Mouse (Mus musculus): Measurements from ENCODE around the gene Tspan15. TPM values are rescaled to one million over a fixed set of nuclear protein-coding genes. Genes with fewer than 3 reads are reported as not detected.

The Tspan15 gene
- polyA plus RNA-seq, 1 experiment, result not detected

- H3K4me3 ChIP-seq (ENCODE audit: insufficient read depth, low read length), result no peak overlapping the region
- TF ChIP-seq CTCF (IDR thresholded peaks at IDR 0.05; ENCODE audit: low read depth, low read length), result no peak
- no peak for TF ChIP-seq POLR2A (IDR thresholded peaks at IDR 0.05; ENCODE audit: borderline replicate concordance, low read depth, low read length)
- no peak overlapping the region for H3K27ac ChIP-seq (ENCODE audit: insufficient read depth, low read depth, low read length)
- no peaks in the 10 kb centered on the region for H3K4me1 ChIP-seq (ENCODE audit: control insufficient read depth, insufficient read depth, low read length)
Observed at GRCm38 (mm10) chr10:62195376-62195775, 35.7 kb downstream of the Tspan15 start.

DNA sequence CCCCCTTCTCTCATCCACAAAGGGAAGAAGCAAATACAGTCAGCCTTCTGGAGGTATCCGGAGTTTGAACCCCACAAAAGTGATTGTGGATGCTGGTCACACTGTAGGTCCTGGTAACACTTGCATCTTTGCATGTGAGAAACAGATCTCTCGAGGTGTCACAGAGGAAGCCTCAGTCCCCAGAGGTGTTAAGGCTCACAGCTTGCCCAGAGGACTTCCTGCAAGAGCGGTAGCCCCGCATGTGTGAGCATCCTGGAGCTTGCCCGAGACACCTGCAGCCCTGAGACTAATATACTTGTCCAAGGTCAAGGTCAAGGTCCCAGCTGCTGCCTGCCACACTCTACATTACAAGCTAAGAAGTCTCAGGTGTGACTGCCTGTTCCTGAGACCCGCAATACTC is 36.1 kb downstream of the Tspan15 start:
- Histone ChIP-seq H3K4me1 (ENCODE audit: control insufficient read depth, insufficient read depth, low read length) (no peaks in the 10 kb centered on the region), H3K4me3 (ENCODE audit: insufficient read depth, low read length) (no peak overlapping the region), H3K27ac (ENCODE audit: insufficient read depth, low read depth, low read length) (no peak overlapping the region)
- TF ChIP-seq POLR2A (IDR thresholded peaks at IDR 0.05; ENCODE audit: borderline replicate concordance, low read depth, low read length) (no peak), CTCF (IDR thresholded peaks at IDR 0.05; ENCODE audit: low read depth, low read length) (no peak)

- no peaks in the 10 kb centered on the region for H3K4me1 ChIP-seq (ENCODE audit: control insufficient read depth, insufficient read depth, low read length)
- H3K27ac ChIP-seq (ENCODE audit: insufficient read depth, low read depth, low read length), result no peak overlapping the region
- TF ChIP-seq CTCF (IDR thresholded peaks at IDR 0.05; ENCODE audit: low read depth, low read length), result no peak
- no peak for TF ChIP-seq POLR2A (IDR thresholded peaks at IDR 0.05; ENCODE audit: borderline replicate concordance, low read depth, low read length)
- H3K4me3 ChIP-seq (ENCODE audit: insufficient read depth, low read length), result no peak overlapping the region
Observed at GRCm38 (mm10) chr10:62194461-62194860, 36.6 kb downstream of the Tspan15 start.

- H3K4me1 ChIP-seq (ENCODE audit: control insufficient read depth, insufficient read depth, low read length), result no peaks in the 10 kb centered on the region
- no peak overlapping the region for H3K4me3 ChIP-seq (ENCODE audit: insufficient read depth, low read length)
- no peak for TF ChIP-seq CTCF (IDR thresholded peaks at IDR 0.05; ENCODE audit: low read depth, low read length)
- TF ChIP-seq POLR2A (IDR thresholded peaks at IDR 0.05; ENCODE audit: borderline replicate concordance, low read depth, low read length), result no peak
- no peak overlapping the region for H3K27ac ChIP-seq (ENCODE audit: insufficient read depth, low read depth, low read length)
Observed at GRCm38 (mm10) chr10:62194043-62194442, 37.0 kb downstream of the Tspan15 start.

GRCm38 (mm10) chr10:62192701-62193157 is 38.3 kb downstream of the Tspan15 start:
- Histone ChIP-seq H3K27ac (ENCODE audit: insufficient read depth, low read depth, low read length) (no peak overlapping the region), H3K4me3 (ENCODE audit: insufficient read depth, low read length) (no peak overlapping the region)
- no peak for TF ChIP-seq CTCF (IDR thresholded peaks at IDR 0.05; ENCODE audit: low read depth, low read length)

GRCm38 (mm10) chr10:62190821-62191220 is 40.2 kb downstream of the Tspan15 start:
- Histone ChIP-seq H3K4me1 (ENCODE audit: control insufficient read depth, insufficient read depth, low read length) (no peaks in the 10 kb centered on the region), H3K27ac (ENCODE audit: insufficient read depth, low read depth, low read length) (no peak overlapping the region), H3K4me3 (ENCODE audit: insufficient read depth, low read length) (no peak overlapping the region)
- TF ChIP-seq POLR2A (IDR thresholded peaks at IDR 0.05; ENCODE audit: borderline replicate concordance, low read depth, low read length) (no peak), CTCF (IDR thresholded peaks at IDR 0.05; ENCODE audit: low read depth, low read length) (no peak)

More at GRCm38 (mm10) chr10:62192701-62193157, 38.3 kb downstream of the Tspan15 start:
- H3K4me1 ChIP-seq (ENCODE audit: control insufficient read depth, insufficient read depth, low read length), result no peaks in the 10 kb centered on the region

DNA sequence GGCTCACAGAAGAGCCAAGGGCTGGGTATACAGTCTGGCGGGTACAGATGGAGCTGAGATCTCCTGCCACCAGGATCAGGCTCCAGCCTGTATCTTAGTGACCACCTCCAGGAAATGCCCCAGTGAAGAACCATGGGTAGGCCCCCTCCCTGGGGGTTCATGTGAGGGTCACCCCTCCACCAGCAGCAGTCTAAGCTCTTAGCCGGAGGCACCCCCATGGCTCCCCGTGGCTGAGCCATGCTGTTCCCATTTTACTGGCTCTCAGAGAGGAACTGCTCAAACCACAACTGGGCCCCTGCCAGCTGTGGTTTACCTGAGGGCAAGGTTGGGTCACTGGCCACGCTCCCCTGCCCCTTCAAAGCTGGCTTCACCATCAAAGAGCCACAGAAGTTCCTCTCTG is 41.1 kb downstream of the Tspan15 start:
- H3K27ac ChIP-seq (ENCODE audit: insufficient read depth, low read depth, low read length), result no peak overlapping the region
- H3K4me3 ChIP-seq (ENCODE audit: insufficient read depth, low read length), result no peak overlapping the region

DNA sequence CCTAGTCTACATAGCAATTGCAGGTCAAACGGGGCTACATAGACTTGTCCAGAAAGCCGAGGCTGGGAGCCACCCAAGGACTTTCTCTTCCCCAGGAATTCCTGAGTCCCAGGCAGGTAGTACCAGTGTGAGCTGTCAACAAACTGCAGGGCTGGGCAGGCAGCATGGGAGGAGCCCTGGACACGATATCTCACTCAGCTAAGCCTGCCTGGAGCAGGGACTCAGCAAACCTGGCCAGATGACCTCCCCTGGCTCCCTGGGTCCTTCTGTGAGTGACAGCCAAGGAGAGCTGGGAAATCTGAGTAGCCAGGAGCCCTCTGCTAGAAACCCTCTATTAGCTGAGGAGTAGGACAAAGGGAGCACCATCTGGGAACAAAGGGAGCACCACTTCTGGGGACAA is 41.7 kb downstream of the Tspan15 start:
- Histone ChIP-seq H3K4me3 (ENCODE audit: insufficient read depth, low read length) (no peak overlapping the region), H3K27ac (ENCODE audit: insufficient read depth, low read depth, low read length) (no peak overlapping the region), H3K4me1 (ENCODE audit: control insufficient read depth, insufficient read depth, low read length) (no peaks in the 10 kb centered on the region)
- no peak for TF ChIP-seq POLR2A (IDR thresholded peaks at IDR 0.05; ENCODE audit: borderline replicate concordance, low read depth, low read length)
- TF ChIP-seq CTCF (IDR thresholded peaks at IDR 0.05; ENCODE audit: low read depth, low read length), result no peak

More for the DNA sequence above, 41.1 kb downstream of the Tspan15 start:
- H3K4me1 ChIP-seq (ENCODE audit: control insufficient read depth, insufficient read depth, low read length), result no peaks in the 10 kb centered on the region
- TF ChIP-seq POLR2A (IDR thresholded peaks at IDR 0.05; ENCODE audit: borderline replicate concordance, low read depth, low read length), result no peak
- TF ChIP-seq CTCF (IDR thresholded peaks at IDR 0.05; ENCODE audit: low read depth, low read length), result no peak

GRCm38 (mm10) chr10:62186882-62187281 is 44.2 kb downstream of the Tspan15 start:
- TF ChIP-seq POLR2A (IDR thresholded peaks at IDR 0.05; ENCODE audit: borderline replicate concordance, low read depth, low read length) (no peak), CTCF (IDR thresholded peaks at IDR 0.05; ENCODE audit: low read depth, low read length) (peak; percentile 85)
- Histone ChIP-seq H3K27ac (ENCODE audit: insufficient read depth, low read depth, low read length) (no peak overlapping the region), H3K4me3 (ENCODE audit: insufficient read depth, low read length) (no peak overlapping the region), H3K4me1 (ENCODE audit: control insufficient read depth, insufficient read depth, low read length) (no peaks in the 10 kb centered on the region)

DNA sequence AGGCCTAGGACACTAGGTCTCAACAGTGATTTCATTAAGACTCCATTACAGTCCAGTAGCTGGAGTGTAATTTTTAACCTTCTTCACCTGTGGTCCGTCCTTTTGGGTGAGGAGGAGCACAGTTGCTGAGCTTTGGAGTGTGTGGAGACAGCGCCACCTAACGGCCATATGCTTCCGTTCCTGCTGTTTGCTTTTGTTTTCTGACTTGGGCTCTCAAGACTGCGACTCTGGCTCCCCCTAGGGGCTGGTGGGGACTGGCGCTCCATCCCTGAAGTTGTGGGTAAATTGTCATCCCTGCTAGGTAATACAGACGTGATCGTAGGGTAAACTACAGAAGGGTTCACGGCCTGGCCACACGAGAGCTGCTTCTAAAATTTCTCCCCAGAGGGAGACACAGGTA is 48.0 kb downstream of the Tspan15 start:
- Histone ChIP-seq H3K27ac (ENCODE audit: insufficient read depth, low read depth, low read length) (no peak overlapping the region), H3K4me1 (ENCODE audit: control insufficient read depth, insufficient read depth, low read length) (no peaks in the 10 kb centered on the region), H3K4me3 (ENCODE audit: insufficient read depth, low read length) (no peak overlapping the region)
- TF ChIP-seq CTCF (IDR thresholded peaks at IDR 0.05; ENCODE audit: low read depth, low read length), result peak; percentile 99
- no peak for TF ChIP-seq POLR2A (IDR thresholded peaks at IDR 0.05; ENCODE audit: borderline replicate concordance, low read depth, low read length)

- Histone ChIP-seq H3K4me3 (ENCODE audit: insufficient read depth, low read length) (no peak overlapping the region), H3K27ac (ENCODE audit: insufficient read depth, low read depth, low read length) (no peak overlapping the region), H3K4me1 (ENCODE audit: control insufficient read depth, insufficient read depth, low read length) (no peaks in the 10 kb centered on the region)
- TF ChIP-seq CTCF (IDR thresholded peaks at IDR 0.05; ENCODE audit: low read depth, low read length) (no peak), POLR2A (IDR thresholded peaks at IDR 0.05; ENCODE audit: borderline replicate concordance, low read depth, low read length) (no peak)
Observed at GRCm38 (mm10) chr10:62182471-62183014, 48.5 kb downstream of the Tspan15 start.

All from bone marrow macrophage, adult 2 months (primary cell).